Mouse (Mus musculus): ENCODE results near the gene Metrn.
A peak's percentile ranks its signal among the peaks of the same experiment; 100 is the strongest.

Metrn gene

DNA sequence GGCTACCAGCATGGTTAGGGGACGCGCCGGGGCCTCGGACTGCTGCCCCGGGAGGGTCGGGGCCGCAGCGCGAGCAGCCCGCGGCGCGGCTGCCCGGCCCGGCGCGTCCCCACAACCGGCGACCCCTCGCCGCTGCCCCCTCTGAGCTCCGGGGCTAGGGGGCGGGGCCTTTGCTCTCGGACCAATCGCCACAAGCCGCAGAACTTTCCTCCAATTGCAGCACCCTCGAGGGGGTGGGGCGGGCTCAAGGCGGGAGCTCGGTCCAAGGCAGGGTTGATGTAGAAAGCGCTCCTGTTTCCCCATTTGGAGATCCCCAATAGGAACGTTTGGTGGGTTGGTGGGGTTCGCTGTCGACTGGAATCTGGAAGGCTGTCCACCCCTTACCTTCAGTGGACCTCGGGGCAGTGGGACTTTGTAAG is at the start of gene Metrn:
Metrn (minus strand) TSS at position 186 of the 419 bp plus-strand sequence.
- DNase-seq (ENCODE audit: low spot score) = peak; percentile 93

GRCm38 (mm10) chr17:25844396-25844901 is 47.5 kb upstream of the Metrn start, which contains the start of gene Rhot2:
Gene Rhot2, minus strand, starts transcription at chr17:25844851.
- DNase-seq (ENCODE audit: low spot score) = peak; percentile 95

DNA sequence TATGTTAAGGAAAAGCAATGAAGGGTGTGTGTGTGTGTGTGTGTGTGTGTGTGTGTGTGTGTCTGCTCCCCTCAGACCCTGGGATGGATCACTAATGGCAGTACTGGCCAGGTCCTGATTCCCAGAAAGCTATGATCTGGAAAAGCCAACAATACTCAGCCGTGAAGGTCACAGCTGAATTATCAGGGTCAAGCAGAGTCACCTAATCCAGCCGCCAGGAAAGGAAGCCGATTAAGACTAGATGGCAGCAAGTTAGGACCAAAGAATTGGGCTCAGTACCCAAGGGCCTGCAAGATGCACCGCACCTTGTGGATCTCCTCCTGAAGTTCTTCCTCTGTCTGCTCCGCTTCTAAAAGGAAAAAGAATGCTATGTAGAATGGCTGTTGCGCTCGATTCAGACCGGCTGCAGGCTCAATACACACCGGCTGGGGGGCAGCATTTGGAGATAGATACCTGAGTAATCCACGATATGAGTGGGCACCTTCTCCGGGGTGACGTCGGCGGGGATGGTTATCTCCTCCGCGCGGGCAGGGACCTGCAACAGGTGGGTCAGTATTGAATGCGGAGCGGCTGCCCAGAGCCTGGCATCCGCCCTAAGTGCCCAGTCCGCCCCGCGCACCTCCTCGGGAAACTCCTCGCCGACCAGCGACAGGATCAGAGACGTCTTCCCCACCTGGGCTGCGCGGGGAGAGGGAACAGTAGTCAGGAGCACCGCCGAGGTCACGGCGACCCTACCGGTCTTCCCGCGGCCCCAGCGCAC is 46.9 kb upstream of the Metrn start:
- DNase-seq (ENCODE audit: low spot score) = no peak

DNA sequence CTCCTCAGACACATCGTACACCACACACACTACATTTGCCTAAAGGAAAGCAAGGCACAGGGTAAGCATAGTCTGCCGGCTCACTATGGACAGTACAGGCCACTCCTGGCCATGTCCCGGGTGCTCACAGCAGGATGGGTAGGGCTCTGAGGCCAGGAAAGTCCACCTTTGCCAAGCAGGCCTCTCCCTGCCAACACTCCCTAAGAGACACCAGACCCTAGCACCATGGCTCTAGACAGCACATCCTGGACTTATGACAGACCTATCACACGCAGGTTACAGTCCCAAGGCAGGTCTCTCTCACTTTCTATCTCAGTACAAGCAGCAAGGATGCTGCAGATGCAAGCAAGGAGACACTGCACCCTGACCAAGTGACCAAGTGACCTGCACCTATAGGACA is 46.2 kb upstream of the Metrn start:
- DNase-seq (ENCODE audit: low spot score) = no peak

DNA sequence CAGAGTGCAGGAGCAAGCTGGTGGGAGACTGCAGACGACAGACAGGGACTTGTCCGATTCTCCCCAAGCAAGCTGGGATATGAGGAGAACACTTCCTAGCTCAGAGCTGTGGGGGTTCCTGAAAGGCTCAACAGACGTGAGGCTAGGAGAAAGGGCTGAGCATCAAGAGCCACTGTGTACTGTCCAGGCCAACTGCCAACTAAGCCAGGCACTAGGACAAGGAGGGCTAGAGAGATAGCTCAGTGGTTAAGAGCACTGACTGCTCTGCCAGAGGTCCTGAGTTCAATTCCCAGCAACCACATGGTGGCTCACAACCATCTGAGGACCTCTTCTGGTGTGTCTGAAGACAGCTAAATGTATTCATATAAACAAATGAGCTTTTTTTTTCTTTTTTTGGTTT is 45.6 kb upstream of the Metrn start:
- DNase-seq (ENCODE audit: low spot score) = no peak

DNA sequence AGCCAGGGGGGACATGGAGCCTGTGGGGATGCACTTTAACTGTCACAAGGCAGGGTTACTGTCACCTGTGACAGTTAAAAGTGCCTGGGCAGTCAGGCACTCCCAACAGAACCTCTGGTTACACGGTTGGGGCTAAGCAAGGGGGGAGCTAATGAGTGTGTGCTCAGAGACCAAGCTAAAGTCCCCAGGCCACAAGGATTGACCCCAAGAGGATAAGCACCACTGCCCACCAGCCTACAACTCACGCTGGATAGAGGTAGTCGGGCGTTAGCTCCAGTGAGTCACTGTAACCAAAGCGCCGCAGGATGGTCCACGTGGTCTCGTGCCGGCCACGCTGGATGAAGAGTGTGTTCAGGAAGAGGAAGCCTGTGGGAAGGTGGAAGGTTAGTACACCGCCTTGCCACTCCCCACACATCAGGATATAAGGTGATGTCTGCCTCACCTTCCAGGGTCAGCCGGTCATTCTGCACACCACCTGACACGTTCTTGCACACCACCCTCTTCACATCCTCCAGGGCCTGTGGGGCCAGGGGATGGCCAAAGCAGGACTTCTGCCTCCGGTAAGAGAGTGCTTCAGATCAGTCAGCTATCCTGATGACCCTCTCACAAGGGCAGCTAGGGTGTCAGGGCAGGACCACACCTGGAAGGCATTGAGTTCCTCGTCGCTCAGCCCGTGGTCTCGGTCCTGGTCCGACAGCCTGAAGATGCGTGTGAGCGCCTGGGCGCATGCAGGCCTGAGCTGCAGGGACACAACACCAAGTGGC is 44.4 kb upstream of the Metrn start, which contains the start of gene Gm20683:
Gm20683 (minus strand) TSS at position 647 of the 764 bp plus-strand sequence.
- no peak for DNase-seq (ENCODE audit: low spot score)

DNA sequence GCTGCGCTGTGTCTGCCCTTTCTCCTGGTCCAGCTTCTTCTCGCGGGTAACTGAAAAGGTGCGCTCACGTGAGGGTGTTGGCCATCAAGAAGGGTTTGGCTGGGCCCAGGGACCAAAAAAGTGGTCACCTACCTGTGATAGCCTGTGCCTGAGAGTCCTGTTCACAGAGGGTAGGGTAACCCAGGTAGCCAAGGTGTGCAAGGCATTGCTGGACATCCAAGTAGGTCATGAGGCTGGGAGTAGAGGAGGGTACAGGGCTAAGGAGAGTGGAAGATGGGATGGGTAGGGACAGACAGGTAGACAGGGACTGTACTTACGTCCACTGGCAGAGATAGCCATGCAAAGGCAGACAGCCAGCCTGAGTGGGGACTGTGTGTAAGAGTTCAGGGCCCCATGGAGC is 43.6 kb upstream of the Metrn start:
- no peak for DNase-seq (ENCODE audit: low spot score)

DNA sequence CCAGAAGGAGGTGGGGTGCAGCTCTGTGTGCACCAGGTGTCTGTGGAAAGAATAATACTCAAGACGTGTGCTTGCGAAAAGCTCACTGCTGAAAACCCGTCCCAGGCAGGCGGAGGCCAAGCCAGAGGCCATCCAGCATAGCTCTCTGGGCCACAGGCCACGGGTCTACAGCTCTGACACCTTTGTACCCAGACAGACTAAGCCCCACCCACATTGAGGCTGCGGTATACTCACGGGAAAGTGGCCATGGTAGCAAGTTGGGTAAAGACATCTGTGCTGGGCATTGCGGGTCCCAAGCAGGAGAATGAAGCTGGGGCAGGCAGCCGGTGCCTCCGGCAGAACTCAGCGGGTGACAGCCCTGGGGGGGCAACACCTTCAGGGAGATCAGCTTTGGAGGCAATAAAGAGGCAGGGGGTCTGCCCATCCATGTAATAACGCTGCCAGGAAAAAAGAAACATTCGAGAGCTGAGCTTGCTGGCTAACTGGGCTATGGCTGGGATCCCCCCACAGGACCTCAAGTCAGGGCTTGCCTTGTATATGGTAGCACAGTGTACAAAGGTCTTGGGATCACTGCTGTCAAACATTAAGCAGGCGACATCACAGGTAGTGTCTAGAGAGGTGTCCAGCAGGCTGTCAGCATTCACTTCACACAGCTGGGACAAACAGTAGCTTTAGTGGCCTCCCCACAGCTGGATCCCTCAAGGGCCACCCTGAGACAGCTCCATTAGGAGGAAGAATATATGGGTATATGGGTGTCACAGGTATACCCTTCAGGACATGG is 42.7 kb upstream of the Metrn start:
- no peak for DNase-seq (ENCODE audit: low spot score)

GRCm38 (mm10) chr17:25838904-25839303 is 42.0 kb upstream of the Metrn start:
- DNase-seq (ENCODE audit: low spot score) = no peak

DNA sequence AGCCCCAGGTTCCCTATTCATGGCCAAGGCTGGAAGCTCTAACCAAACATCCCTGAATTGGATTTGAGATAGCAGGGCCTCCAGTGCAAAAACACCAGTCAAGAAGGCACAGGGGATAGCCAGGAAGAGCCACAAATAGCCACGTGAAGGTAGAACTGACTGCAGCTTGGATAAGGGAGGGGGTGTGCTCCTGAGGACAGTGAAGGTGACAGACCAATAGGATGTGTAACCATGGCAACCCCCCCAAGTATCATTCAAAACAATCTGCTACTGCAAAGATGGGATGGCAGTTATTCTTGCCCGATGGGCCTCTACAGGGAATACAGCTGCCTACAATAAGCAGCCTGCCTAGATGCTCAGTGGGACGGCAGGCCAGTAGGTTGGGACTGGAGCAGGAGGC is 40.6 kb upstream of the Metrn start:
- peak; percentile 43 for DNase-seq (ENCODE audit: low spot score)

DNA sequence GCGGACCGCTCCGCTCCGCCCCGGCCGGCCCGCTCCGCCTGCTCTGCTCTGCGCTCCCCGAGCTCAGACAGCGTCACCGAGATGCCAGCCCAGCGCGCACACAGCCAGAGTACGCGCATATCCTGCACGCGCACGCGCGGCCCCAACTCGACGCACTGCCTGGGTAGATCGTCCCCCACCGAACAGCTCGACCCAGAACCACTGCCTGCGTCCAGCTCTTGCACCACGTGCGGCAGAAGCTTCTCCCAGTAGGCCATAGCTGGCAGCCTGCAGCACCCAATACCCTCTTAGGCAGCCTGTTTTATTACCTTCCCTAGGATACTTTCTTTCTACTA is 40.1 kb upstream of the Metrn start, which contains the start of gene Rhbdl1:
Rhbdl1 (minus strand) TSS at position 220 of the 335 bp plus-strand sequence.
- peak; percentile 60 for DNase-seq (ENCODE audit: low spot score)

DNA sequence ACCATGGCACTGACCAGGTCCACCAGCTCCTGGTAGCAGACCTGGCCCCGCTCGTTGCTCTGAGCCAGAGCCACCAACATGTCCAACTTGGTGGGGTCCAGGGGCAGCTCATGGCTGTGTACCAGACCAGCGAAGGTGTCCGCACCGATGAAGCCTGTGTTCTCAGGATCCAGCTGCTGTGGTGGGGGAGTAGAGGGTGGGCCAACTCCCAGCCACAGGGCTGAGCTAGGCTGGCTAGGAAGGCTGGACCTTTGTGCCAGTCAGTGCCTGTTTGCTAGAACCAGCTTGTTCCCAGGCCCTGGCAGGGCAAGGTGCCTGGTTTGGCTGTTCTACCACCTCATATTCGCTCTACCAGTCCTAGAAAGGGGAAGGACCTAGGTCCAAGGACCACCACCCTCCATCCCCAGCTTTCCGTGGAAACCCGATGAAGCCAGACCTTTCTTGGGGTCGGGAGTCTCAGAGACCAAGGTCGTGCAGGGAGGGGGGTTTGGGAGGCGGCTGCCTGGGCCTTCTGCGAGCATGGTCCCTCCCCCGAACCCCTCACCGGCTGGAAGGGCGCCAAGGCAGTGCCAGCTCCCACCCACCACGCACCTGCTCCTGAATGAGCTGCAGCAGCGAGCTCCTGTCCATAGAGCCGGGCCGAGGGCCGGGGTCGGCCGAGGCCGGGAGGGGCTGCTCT is 39.6 kb upstream of the Metrn start:
- DNase-seq (ENCODE audit: low spot score) = no peak

DNA sequence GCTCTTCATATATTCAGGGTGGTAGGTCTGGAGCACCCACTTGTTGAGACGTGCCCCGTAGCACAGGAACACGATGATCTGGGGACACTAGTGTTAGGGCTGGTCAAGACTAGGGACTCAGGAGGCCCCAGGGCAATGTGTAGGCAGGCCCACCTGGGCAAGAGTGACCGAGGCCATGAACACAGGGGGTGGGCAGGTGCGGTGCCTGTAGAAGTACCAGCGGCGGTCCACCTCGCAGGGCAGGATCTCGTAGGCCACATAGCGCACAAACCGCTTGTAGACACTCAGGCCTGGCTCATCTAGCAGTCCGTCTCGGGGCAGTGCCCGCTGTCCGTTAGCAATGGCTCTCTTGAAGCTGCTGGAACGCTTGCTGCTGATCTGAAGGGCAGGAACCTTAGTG is 38.9 kb upstream of the Metrn start:
- no peak for DNase-seq (ENCODE audit: low spot score)

GRCm38 (mm10) chr17:25835301-25835700 is 38.4 kb upstream of the Metrn start:
- no peak for DNase-seq (ENCODE audit: low spot score)

DNA sequence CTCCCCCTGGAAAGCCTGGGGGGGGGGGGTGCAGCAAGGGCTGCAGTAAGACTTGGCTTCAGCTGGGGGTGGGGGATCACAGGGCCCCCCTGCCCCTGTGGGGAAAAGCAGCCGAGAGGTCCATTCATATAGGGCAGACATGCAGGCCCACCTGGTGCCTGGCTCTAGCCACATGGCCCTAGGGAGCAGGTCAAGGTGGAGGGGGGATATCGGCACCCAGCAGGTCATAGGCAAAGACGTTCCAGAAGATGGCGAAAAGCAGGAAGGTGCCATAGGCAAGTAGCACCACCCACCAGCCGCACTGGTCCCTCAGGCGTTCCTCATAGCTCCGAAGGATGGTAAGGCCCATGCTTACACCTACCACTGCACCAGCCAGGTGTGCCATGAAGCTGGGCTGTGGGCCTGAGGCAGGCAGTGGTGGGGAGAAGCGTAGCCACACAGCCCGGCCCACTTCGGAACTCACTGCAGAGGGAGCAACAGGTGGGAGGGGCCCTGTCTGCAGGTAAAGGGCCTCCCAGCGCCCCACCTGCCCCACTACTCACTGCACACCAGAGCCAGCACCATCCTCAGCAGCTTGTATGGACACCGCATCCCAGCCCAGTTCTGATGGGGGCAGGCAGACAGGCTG is 37.8 kb upstream of the Metrn start:
- no peak for DNase-seq (ENCODE audit: low spot score)

DNA sequence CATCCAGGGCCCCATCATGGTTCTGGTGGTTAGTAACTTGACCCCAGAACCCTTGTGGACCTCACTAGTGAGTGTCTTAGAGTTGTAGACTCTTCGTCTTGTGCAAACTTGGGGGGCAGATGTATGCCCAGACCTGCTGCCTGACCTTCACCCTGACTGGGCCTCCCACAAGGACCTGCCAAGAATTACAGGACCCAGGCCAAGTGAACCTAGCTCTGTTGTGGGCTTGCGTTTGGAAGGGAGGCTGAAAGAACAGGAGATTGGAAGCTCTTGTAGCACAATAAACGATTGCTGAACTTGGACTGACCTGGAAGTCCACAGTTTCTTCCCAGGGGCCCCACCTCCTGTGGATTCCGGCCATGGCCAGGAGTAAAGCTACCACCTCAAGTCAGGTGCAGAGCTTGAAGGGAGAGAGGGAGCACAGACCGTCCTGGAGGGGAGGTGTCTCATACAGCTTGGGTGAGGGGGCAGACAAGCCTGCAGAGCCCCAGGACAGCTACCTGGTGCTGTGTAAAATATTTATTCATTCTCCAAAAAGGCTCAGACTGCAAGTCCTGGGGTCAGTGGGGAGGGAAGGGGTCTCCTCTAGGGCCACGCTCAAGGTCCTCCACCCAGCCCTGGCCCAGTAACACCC is 37.1 kb upstream of the Metrn start:
- DNase-seq (ENCODE audit: low spot score) = no peak

DNA sequence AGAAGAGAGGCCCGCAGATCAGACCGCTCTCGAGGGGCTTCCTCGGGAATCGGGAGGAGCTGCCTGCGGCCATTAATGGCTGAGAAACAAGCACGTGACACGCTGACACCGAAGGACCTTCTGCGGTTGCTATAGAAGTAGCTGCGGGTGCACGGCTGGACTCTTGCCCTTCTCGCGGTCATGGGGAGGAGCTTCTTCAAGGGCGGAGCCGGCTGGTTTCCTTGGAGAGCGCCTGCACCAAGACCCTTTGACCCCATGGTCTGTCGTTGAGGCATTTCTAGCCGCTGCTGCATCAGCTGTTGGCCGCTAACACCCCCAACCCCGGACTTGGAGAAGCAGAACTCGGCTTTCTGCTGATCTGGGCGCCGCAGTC is 36.3 kb upstream of the Metrn start, which contains the start of gene Stub1:
Stub1 (minus strand) TSS at position 114 of the 373 bp plus-strand sequence.
- peak; percentile 92 for DNase-seq (ENCODE audit: low spot score)

DNA sequence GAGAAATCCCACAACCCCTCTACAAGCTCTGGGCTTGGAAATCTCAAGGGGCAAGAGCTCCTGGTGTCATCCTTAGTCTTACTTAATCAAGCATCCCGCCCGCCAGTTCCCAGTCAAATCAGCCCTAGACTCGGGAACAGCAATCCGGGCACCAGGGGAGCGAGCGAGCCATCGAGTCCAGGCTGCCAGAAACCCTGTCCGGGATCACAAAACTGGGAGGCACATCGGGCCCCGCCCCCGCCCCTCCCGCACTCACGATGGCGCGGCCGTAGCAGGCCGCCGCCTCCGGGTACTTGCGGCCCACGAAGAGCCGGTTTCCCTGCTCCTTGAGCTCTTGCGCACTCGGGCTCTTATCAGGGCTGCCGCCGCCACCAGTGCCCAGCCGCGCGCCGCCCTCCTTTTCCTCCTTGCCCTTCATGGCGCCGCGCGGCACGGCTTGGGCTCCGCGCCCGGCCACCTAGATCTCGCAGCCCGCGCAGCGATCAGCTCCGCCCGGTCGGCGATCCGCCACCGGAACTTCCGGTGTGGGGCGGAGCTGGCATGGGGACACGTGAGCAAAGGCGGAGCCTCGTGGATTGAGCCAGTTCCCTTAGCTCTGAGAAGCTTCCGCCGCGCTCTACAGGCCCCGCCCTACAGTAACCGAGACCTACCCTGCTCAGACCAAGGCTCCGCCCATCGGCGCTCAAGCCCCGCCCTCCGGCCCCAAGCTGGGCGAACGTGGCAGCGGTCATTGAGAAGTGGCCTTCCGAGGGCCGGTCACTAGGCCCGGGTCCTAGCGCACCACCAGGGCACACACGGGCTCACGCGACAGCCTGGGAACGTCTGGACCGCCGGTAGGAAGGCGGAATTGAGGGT is 35.7 kb upstream of the Metrn start:
- DNase-seq (ENCODE audit: low spot score) = peak; percentile 100

GRCm38 (mm10) chr17:25831451-25832281 is 34.7 kb upstream of the Metrn start:
- DNase-seq (ENCODE audit: low spot score) = no peak

Measured in retina, embryonic 14.5 days (tissue).